Mouse (Mus musculus) ES-Bruce4 (cell line): ENCODE results near the gene Upp2.

Experiments used
- CTCF ChIP-seq: IDR thresholded peaks from one replicate; pipeline ENCODE4 v1.8.1; 2011; ENCODE audit warnings: low read depth, low read length
- EP300 ChIP-seq: IDR thresholded peaks from 2 replicates; pipeline ENCODE4 v1.6.1; 2011; ENCODE audit warnings: low read depth, low read length; ENCODE audit not compliant: insufficient read depth

DNA sequence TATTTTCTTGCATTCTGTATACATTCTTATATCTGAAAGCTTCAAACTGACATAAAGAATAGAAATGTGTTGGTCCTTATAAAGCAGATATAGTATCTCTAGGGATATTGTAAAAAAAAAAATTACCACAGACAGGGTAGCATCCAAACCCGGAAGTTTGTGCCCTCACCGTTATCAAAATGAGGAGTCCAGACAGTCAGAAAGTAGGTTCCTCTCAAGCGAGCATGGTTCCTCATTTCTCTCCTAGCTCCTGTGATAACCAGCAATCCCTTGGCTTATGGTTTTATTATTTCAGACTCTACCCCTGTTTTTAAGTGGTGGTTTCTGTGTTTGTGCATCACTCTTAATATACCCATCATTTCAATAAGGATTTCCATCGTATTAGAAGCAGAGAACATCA, 134.5 kb downstream of the Upp2 start:
- no peak for TF ChIP-seq CTCF
- no peak for TF ChIP-seq EP300
